Mouse (Mus musculus): ENCODE data around the gene Smpd4. TPM values are rescaled to one million over a fixed set of nuclear protein-coding genes. Genes with fewer than 3 reads are reported as not detected.
"Not testable (repeated sequence)": the region's sequence is repeated elsewhere in the genome, so short reads cannot be mapped to it uniquely, and the experiment has no call there.

Gene Smpd4
- total and polyA plus RNA-seq, 2 experiments from 2014 or later = 23.8 to 67.4 TPM

GRCm38 (mm10) chr16:17600944-17601562 lies 18.1 kb upstream of the Smpd4 start:
- H3K36me3 ChIP-seq (ENCODE audit: insufficient read depth, low read length) = no peaks in the 10 kb centered on the region
- H3K27ac ChIP-seq = no peak overlapping the region
- H3K4me3 ChIP-seq (ENCODE audit: low read length) = no peak overlapping the region
- DNase-seq (ENCODE audit: low spot score) (no peak), ATAC-seq (no peak)
- peak; percentile 36 for TF ChIP-seq CTCF (IDR thresholded peaks at IDR 0.05; ENCODE audit: low read depth)
- no peak overlapping the region for H3K4me2 ChIP-seq (ENCODE audit: low read depth, low read length)
- H3K9ac ChIP-seq (replicated peaks; ENCODE audit: low read length) = no peak overlapping the region
- no peaks in the 10 kb centered on the region for H3K4me1 ChIP-seq (ENCODE audit: insufficient read depth, low read length)
- 68% methylated on average over 3 of the region's 3 CpGs for WGBS
- no peaks in the 10 kb centered on the region for H3K9me3 ChIP-seq (ENCODE audit: low read length)
- H3K27me3 ChIP-seq (ENCODE audit: insufficient read depth, low read length) = no peaks in the 10 kb centered on the region

DNA sequence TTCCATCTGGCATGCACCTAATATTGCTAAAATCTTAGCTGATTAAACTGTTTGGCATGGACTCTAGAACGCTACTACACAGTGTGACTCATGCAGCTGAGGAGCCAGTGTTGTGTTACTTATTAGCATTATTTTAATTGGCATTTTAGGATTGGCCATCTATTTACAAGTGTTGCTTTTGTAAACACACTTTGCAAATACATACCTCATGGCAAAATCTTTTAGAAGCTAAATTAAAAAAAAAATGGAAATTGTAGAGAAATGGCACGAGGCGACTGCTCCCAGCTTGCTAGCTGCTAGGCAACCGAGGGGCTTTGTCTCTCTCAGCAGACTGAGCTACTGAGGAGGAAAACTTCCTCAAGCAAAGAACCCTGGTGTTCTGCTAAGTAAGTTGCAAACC lies 14.2 kb upstream of the Smpd4 start:
- no peak overlapping the region for H3K27ac ChIP-seq
- H3K27me3 ChIP-seq (ENCODE audit: insufficient read depth, low read length) = no peaks in the 10 kb centered on the region
- peak; percentile 32 for DNase-seq (ENCODE audit: low spot score)
- WGBS = 37% methylated on average over 4 of the region's 4 CpGs
- no peak overlapping the region for H3K4me3 ChIP-seq (ENCODE audit: low read length)
- no peak overlapping the region for H3K4me2 ChIP-seq (ENCODE audit: low read depth, low read length)
- no peak overlapping the region for H3K9ac ChIP-seq (replicated peaks; ENCODE audit: low read length)
- no peaks in the 10 kb centered on the region for H3K9me3 ChIP-seq (ENCODE audit: low read length)
- TF ChIP-seq CTCF (IDR thresholded peaks at IDR 0.05; ENCODE audit: low read depth) = no peak
- no peaks in the 10 kb centered on the region for H3K4me1 ChIP-seq (ENCODE audit: insufficient read depth, low read length)
- ATAC-seq = no peak
- H3K36me3 ChIP-seq (ENCODE audit: insufficient read depth, low read length) = no peaks in the 10 kb centered on the region

DNA sequence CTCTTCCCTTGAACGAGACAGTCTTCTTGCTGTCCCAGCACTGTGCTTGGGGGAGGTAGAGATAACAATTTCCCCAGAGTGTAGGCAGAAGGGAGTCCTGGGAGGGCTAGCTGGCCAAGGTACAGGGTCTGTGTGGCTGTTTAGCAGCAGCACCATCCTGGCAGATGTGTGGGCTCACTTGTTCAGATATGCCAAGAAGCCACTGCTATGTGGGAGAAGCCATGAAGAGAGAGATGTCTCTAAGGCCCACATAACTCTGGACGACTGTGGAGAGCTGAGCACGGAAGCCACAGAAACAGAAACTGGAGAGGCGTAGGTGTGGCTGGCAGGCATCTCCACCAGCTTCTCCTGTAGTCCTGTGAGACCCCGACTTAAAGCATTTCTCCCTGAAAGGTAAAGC lies 13.5 kb upstream of the Smpd4 start:
- no peak overlapping the region for H3K4me3 ChIP-seq (ENCODE audit: low read length)
- H3K4me1 ChIP-seq (ENCODE audit: insufficient read depth, low read length) = no peaks in the 10 kb centered on the region
- TF ChIP-seq CTCF (IDR thresholded peaks at IDR 0.05; ENCODE audit: low read depth) = no peak
- H3K27me3 ChIP-seq (ENCODE audit: insufficient read depth, low read length) = no peaks in the 10 kb centered on the region
- no peaks in the 10 kb centered on the region for H3K36me3 ChIP-seq (ENCODE audit: insufficient read depth, low read length)
- 71% methylated on average over 5 of the region's 5 CpGs for WGBS
- ATAC-seq (no peak), DNase-seq (ENCODE audit: low spot score) (no peak)
- H3K27ac ChIP-seq = no peak overlapping the region
- H3K9me3 ChIP-seq (ENCODE audit: low read length) = no peaks in the 10 kb centered on the region
- no peak overlapping the region for H3K9ac ChIP-seq (replicated peaks; ENCODE audit: low read length)
- no peak overlapping the region for H3K4me2 ChIP-seq (ENCODE audit: low read depth, low read length)

DNA sequence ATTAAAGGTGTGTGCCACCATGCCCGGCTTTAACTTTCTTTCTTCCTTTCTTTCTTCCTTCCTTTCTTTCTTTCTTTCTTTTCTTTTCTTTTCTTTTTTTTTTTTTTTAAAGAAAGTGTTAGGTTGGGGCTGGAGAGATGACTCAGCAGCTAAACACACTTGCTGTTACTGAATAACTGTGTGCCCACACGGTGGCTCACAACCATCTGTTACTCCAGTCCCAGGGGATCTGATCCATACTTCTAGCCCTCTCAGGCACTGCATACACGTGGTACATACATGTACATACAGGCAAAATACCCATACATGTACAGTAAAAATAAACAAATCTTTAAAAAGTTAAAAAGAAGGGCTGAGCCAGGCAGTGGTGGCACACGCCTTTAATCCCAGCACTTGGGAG lies 7.8 kb upstream of the Smpd4 start:
- ATAC-seq (no peak), DNase-seq (ENCODE audit: low spot score) (no peak)
- Histone ChIP-seq H3K4me2 (ENCODE audit: low read depth, low read length) (no peak overlapping the region), H3K9me3 (ENCODE audit: low read length) (no peaks in the 10 kb centered on the region), H3K4me1 (ENCODE audit: insufficient read depth, low read length) (no peaks in the 10 kb centered on the region), H3K27ac (no peak overlapping the region), H3K4me3 (ENCODE audit: low read length) (no peak overlapping the region), H3K27me3 (ENCODE audit: insufficient read depth, low read length) (no peaks in the 10 kb centered on the region), H3K9ac (replicated peaks; ENCODE audit: low read length) (no peak overlapping the region), H3K36me3 (ENCODE audit: insufficient read depth, low read length) (no peaks in the 10 kb centered on the region)
- WGBS = 71% methylated on average over 4 of the region's 4 CpGs
- no peak for TF ChIP-seq CTCF (IDR thresholded peaks at IDR 0.05; ENCODE audit: low read depth)

- DNase-seq (ENCODE audit: low spot score); H3K27ac ChIP-seq; H3K4me3 ChIP-seq (ENCODE audit: low read length); H3K9me3 ChIP-seq (ENCODE audit: low read length); ATAC-seq; H3K27me3 ChIP-seq (ENCODE audit: insufficient read depth, low read length); H3K36me3 ChIP-seq (ENCODE audit: insufficient read depth, low read length); H3K4me1 ChIP-seq (ENCODE audit: insufficient read depth, low read length); H3K4me2 ChIP-seq (ENCODE audit: low read depth, low read length); H3K9ac ChIP-seq (replicated peaks; ENCODE audit: low read length): not testable (repeated sequence)
- WGBS = 90% methylated on average over 6 of the region's 6 CpGs
- peak; percentile 65 for TF ChIP-seq CTCF (IDR thresholded peaks at IDR 0.05; ENCODE audit: low read depth)
Observed at GRCm38 (mm10) chr16:17614740-17615139, 4.4 kb upstream of the Smpd4 start.

GRCm38 (mm10) chr16:17616212-17616611 lies 2.9 kb upstream of the Smpd4 start:
- H3K9ac ChIP-seq (replicated peaks; ENCODE audit: low read length) = no peak overlapping the region
- no peak for DNase-seq (ENCODE audit: low spot score)
- H3K27ac ChIP-seq = no peak overlapping the region
- 85% methylated on average over 5 of the region's 5 CpGs for WGBS
- no peak overlapping the region for H3K4me2 ChIP-seq (ENCODE audit: low read depth, low read length)
- H3K36me3 ChIP-seq (ENCODE audit: insufficient read depth, low read length) = no peaks in the 10 kb centered on the region
- TF ChIP-seq CTCF (IDR thresholded peaks at IDR 0.05; ENCODE audit: low read depth) = no peak
- H3K4me3 ChIP-seq (ENCODE audit: low read length) = no peak overlapping the region
- no peaks in the 10 kb centered on the region for H3K9me3 ChIP-seq (ENCODE audit: low read length)
- no peaks in the 10 kb centered on the region for H3K27me3 ChIP-seq (ENCODE audit: insufficient read depth, low read length)
- H3K4me1 ChIP-seq (ENCODE audit: insufficient read depth, low read length) = no peaks in the 10 kb centered on the region; the same call in 1 of the 2 replicates
- ATAC-seq = no peak

- peak; percentile 72; the same call in 1 of the 2 replicates for ATAC-seq
- H3K27ac ChIP-seq = no peak overlapping the region
- TF ChIP-seq CTCF (IDR thresholded peaks at IDR 0.05; ENCODE audit: low read depth) = peak; percentile 83
- no peaks in the 10 kb centered on the region for H3K9me3 ChIP-seq (ENCODE audit: low read length)
- H3K4me3 ChIP-seq (ENCODE audit: low read length) = no peak overlapping the region
- no peaks in the 10 kb centered on the region for H3K27me3 ChIP-seq (ENCODE audit: insufficient read depth, low read length)
- DNase-seq (ENCODE audit: low spot score) = peak; percentile 55
- no peak overlapping the region for H3K4me2 ChIP-seq (ENCODE audit: low read depth, low read length)
- H3K4me1 ChIP-seq (ENCODE audit: insufficient read depth, low read length) = no peaks in the 10 kb centered on the region; the same call in 1 of the 2 replicates
- 21% methylated on average over 13 of the region's 13 CpGs for WGBS
- H3K9ac ChIP-seq (replicated peaks; ENCODE audit: low read length) = no peak overlapping the region
- H3K36me3 ChIP-seq (ENCODE audit: insufficient read depth, low read length) = 0 out of 2 replicates have a peak, but pooled peaks cover 4% of the 10 kb centered on the region
Observed at GRCm38 (mm10) chr16:17617922-17618565, 1.1 kb upstream of the Smpd4 start.

All from hindbrain, postnatal 0 days (tissue).